Comparison of ENCODE assay signal across 8 mouse cellular contexts in the genomic region with DNA sequence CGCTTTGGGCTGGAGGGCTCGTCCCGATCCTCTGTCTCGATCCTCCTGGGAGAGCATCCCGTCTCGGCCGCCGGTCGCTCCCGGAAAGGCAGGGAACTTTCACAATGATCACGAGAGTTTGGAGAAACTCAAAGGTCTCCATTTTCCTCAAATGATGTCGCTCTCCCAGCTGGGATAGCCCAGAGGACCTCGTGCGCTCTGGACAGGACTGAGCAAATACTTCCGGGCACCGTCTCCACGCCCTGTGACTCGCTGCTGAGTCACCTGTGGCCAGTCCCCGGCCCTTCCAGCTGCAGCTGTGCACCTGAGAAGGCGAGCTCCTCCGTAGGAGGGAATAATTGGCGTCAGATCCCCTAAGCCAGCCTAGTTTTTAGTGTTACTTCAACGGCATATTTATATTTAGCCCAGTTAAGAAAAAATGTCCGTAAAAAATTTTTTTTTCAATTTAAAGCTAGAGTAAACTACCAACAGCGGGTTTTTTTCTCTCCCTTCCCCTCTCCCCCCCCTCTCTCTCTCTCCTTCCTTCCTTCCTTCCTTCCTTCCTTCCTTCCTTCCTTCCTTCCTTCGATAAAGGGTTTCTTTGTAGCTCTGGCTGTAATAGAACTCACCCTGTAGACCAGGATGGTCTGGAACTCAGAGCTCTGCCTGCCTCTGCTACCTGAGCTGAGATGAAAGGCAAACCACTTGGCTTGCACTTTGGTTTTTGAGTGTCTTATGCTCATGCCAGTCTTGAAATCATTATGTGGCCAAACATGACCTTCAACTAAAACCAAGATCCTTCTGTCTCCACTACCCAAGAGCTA. TPM values are rescaled to one million over a fixed set of nuclear protein-coding genes. Genes with fewer than 3 reads are reported as not detected.
DNase-seq lines count a peak whose midpoint lies in the region; ATAC-seq and TF ChIP-seq lines count a peak whose summit lies in the region.

No protein-coding gene starts in this region.

- no peaks in the 10 kb centered on the region for H3K27me3 ChIP-seq in embryonic facial prominence, embryonic 12.5 days
- H3K27me3 ChIP-seq in hindbrain, embryonic 13.5 days, result peaks cover 27% of the 10 kb centered on the region
- no peaks in the 10 kb centered on the region for H3K27me3 ChIP-seq in liver, adult 2 months (ENCODE audit: control insufficient read depth, insufficient read depth, low read length)
- peaks cover 12% of the 10 kb centered on the region; the same call in 1 of the 2 replicates for H3K27me3 ChIP-seq in midbrain, postnatal 0 days (ENCODE audit: insufficient read depth, low read length)

- peak overlapping the region; percentile 72 for H3K4me2 ChIP-seq in embryonic facial prominence, embryonic 12.5 days (replicated peaks)
- peak overlapping the region; percentile 70 for H3K4me2 ChIP-seq in hindbrain, embryonic 13.5 days
- peak overlapping the region; percentile 62 for H3K4me2 ChIP-seq in midbrain, postnatal 0 days (ENCODE audit: low read depth, low read length, poor library complexity, severe bottlenecking)

- H3K36me3 ChIP-seq in embryonic facial prominence, embryonic 12.5 days, result peaks cover 14% of the 10 kb centered on the region
- no peaks in the 10 kb centered on the region for H3K36me3 ChIP-seq in hindbrain, embryonic 13.5 days
- peaks cover 11% of the 10 kb centered on the region for H3K36me3 ChIP-seq in liver, adult 2 months (ENCODE audit: control insufficient read depth, insufficient read depth, low read length)
- no peaks in the 10 kb centered on the region for H3K36me3 ChIP-seq in midbrain, postnatal 0 days (ENCODE audit: insufficient read depth, low read length)

- H3K4me1 ChIP-seq in embryonic facial prominence, embryonic 12.5 days, result peaks cover 20% of the 10 kb centered on the region
- peaks cover 27% of the 10 kb centered on the region for H3K4me1 ChIP-seq in hindbrain, embryonic 13.5 days (replicated peaks)
- H3K4me1 ChIP-seq in liver, adult 2 months (ENCODE audit: control insufficient read depth, insufficient read depth, low read length), result peaks cover 30% of the 10 kb centered on the region
- peaks cover 2% of the 10 kb centered on the region; the same call in 1 of the 2 replicates for H3K4me1 ChIP-seq in midbrain, postnatal 0 days (ENCODE audit: insufficient read depth, low read length)

- TF ChIP-seq CTCF in liver, adult 2 months (IDR thresholded peaks at IDR 0.05; ENCODE audit: low read depth, low read length), result no peak
- no peak for TF ChIP-seq CTCF in midbrain, postnatal 0 days (IDR thresholded peaks at IDR 0.05)

- peak; percentile 96 for DNase-seq in heart, adult 11 months
- DNase-seq in heart, postnatal 25 days (ENCODE audit: low spot score), result no peak
- DNase-seq in liver, adult 2 months (ENCODE audit: extremely low read depth, low read depth, low spot score), result peak; percentile 80
- DNase-seq in midbrain, postnatal 0 days (ENCODE audit: low spot score), result no peak
- peak; percentile 33 for DNase-seq in thymus, postnatal 25 days
- no peak for DNase-seq in retina, embryonic 14.5 days (ENCODE audit: low spot score)

- ATAC-seq in embryonic facial prominence, embryonic 12.5 days (ENCODE audit: insufficient number of reproducible peaks, insufficient read depth, low FRiP score, low TSS enrichment), result no peak
- ATAC-seq in hindbrain, embryonic 13.5 days (ENCODE audit: low FRiP score), result no peak
- no peak for ATAC-seq in midbrain, postnatal 0 days (ENCODE audit: low FRiP score)

- 0 out of 2 replicates have a peak overlapping the region, but pooled peaks have one; percentile 86 for H3K27ac ChIP-seq in embryonic facial prominence, embryonic 12.5 days
- H3K27ac ChIP-seq in hindbrain, embryonic 13.5 days, result 0 out of 2 replicates have a peak overlapping the region, but pooled peaks have one; percentile 3
- H3K27ac ChIP-seq in liver, adult 2 months (replicated peaks; ENCODE audit: insufficient read depth, low read depth, low read length), result peak overlapping the region; percentile 94
- no peak overlapping the region for H3K27ac ChIP-seq in midbrain, postnatal 0 days (ENCODE audit: low read depth, low read length)

- H3K4me3 ChIP-seq in embryonic facial prominence, embryonic 12.5 days, result peak overlapping the region; percentile 46
- peak overlapping the region; percentile 42 for H3K4me3 ChIP-seq in hindbrain, embryonic 13.5 days
- H3K4me3 ChIP-seq in liver, adult 2 months (ENCODE audit: insufficient read depth, low read depth, low read length), result peak overlapping the region; percentile 82
- H3K4me3 ChIP-seq in midbrain, postnatal 0 days (ENCODE audit: low read depth, low read length), result peak overlapping the region; percentile 34

- no peaks in the 10 kb centered on the region for H3K9me3 ChIP-seq in embryonic facial prominence, embryonic 12.5 days
- no peaks in the 10 kb centered on the region for H3K9me3 ChIP-seq in hindbrain, embryonic 13.5 days
- no peaks in the 10 kb centered on the region for H3K9me3 ChIP-seq in midbrain, postnatal 0 days (ENCODE audit: low read length)

- 0 out of 2 replicates have a peak, but pooled peaks cover 5% of the 10 kb centered on the region for H3K79me2 ChIP-seq in liver, adult 2 months (ENCODE audit: control insufficient read depth, insufficient read depth, low read length)

- peak overlapping the region; percentile 53 for H3K9ac ChIP-seq in embryonic facial prominence, embryonic 12.5 days
- H3K9ac ChIP-seq in hindbrain, embryonic 13.5 days, result peak overlapping the region; percentile 56; the same call in 1 of the 2 replicates
- H3K9ac ChIP-seq in liver, adult 2 months (ENCODE audit: low read depth, low read length), result peak overlapping the region; percentile 89
- H3K9ac ChIP-seq in midbrain, postnatal 0 days (replicated peaks; ENCODE audit: low read length, poor library complexity, severe bottlenecking), result no peak overlapping the region

- peak; percentile 48; the same call in 1 of the 2 replicates for TF ChIP-seq POLR2A in liver, adult 2 months (IDR thresholded peaks at IDR 0.05; ENCODE audit: extremely low read depth, insufficient read depth, low read length)

- intact Hi-C loops in heart, postnatal 25 days (cut with DNase I), result no loop called here

- 10% methylated on average over 26 of the region's 26 CpGs for WGBS in embryonic facial prominence, embryonic 12.5 days
- 15% methylated on average over 26 of the region's 26 CpGs for WGBS in hindbrain, embryonic 13.5 days
- 2% methylated on average over 26 of the region's 26 CpGs for WGBS in liver, adult 2 months
- 19% methylated on average over 26 of the region's 26 CpGs for WGBS in midbrain, postnatal 0 days

RNA-seq across cellular contexts. Expression of a gene that starts 1.1 kb away (rescaled TPM):
- total RNA-seq in heart, postnatal 25 days (2021), result 10 to 100 TPM; 33.5 to 33.7 TPM
- 98.8 and 103 TPM in 2 replicates for polyA plus RNA-seq in embryonic facial prominence, embryonic 12.5 days (2016; fragmentation: Nextera tagmentation; extraction: Ambion mirVana)
- 28.1 and 28.2 TPM in 2 replicates for polyA plus RNA-seq in hindbrain, embryonic 13.5 days (2015; fragmentation: Nextera tagmentation; extraction: Ambion mirVana)
- 60.9 and 85.4 TPM in 2 replicates for total RNA-seq in liver, adult 2 months (2014; rRNA removed)
- 281 and 339 TPM in 2 replicates for polyA plus RNA-seq in liver, adult 2 months (2012; rRNA removed)
- 18.2 and 22.6 TPM in 2 replicates for total RNA-seq in midbrain, postnatal 0 days (2014; rRNA removed)
- polyA plus RNA-seq in midbrain, postnatal 0 days (2015; fragmentation: Nextera tagmentation; extraction: Ambion mirVana), result 9.6 and 9.9 TPM in 2 replicates

RNA-seq across cellular contexts. Expression of a gene that starts 24.2 kb away (rescaled TPM):
- total RNA-seq in heart, postnatal 25 days (2021), result under 1 TPM; 0.14 to 0.42 TPM
- 35.6 and 50.9 TPM in 2 replicates for polyA plus RNA-seq in embryonic facial prominence, embryonic 12.5 days (2016; fragmentation: Nextera tagmentation; extraction: Ambion mirVana)
- 62.4 and 78.7 TPM in 2 replicates for polyA plus RNA-seq in hindbrain, embryonic 13.5 days (2015; fragmentation: Nextera tagmentation; extraction: Ambion mirVana)
- 0.07 and 0.09 TPM in 2 replicates for total RNA-seq in liver, adult 2 months (2014; rRNA removed)
- polyA plus RNA-seq in liver, adult 2 months (2012; rRNA removed), result 0.09 and 0.39 TPM in 2 replicates
- 9.8 and 11.2 TPM in 2 replicates for total RNA-seq in midbrain, postnatal 0 days (2014; rRNA removed)
- polyA plus RNA-seq in midbrain, postnatal 0 days (2015; fragmentation: Nextera tagmentation; extraction: Ambion mirVana), result 8.0 and 9.1 TPM in 2 replicates

RNA-seq across cellular contexts. Expression of a gene that starts 43.6 kb away (rescaled TPM):
- under 1 TPM; 0.13 to 0.67 TPM for total RNA-seq in heart, postnatal 25 days (2021)
- polyA plus RNA-seq in embryonic facial prominence, embryonic 12.5 days (2016; fragmentation: Nextera tagmentation; extraction: Ambion mirVana), result 38.5 and 39.0 TPM in 2 replicates
- polyA plus RNA-seq in hindbrain, embryonic 13.5 days (2015; fragmentation: Nextera tagmentation; extraction: Ambion mirVana), result 8.4 and 10.0 TPM in 2 replicates
- 0.34 TPM in 1 of 2 replicates, not detected in the other for total RNA-seq in liver, adult 2 months (2014; rRNA removed)
- not detected in 2 replicates for polyA plus RNA-seq in liver, adult 2 months (2012; rRNA removed)
- total RNA-seq in midbrain, postnatal 0 days (2014; rRNA removed), result 1.6 and 4.1 TPM in 2 replicates
- 1.4 and 2.1 TPM in 2 replicates for polyA plus RNA-seq in midbrain, postnatal 0 days (2015; fragmentation: Nextera tagmentation; extraction: Ambion mirVana)

RNA-seq across cellular contexts. Expression of a gene that starts 56.8 kb away (rescaled TPM):
- not detected for total RNA-seq in heart, postnatal 25 days (2021)
- 0.42 and 0.46 TPM in 2 replicates for polyA plus RNA-seq in embryonic facial prominence, embryonic 12.5 days (2016; fragmentation: Nextera tagmentation; extraction: Ambion mirVana)
- polyA plus RNA-seq in hindbrain, embryonic 13.5 days (2015; fragmentation: Nextera tagmentation; extraction: Ambion mirVana), result 5.6 and 11.8 TPM in 2 replicates
- not detected in 2 replicates for total RNA-seq in liver, adult 2 months (2014; rRNA removed)
- polyA plus RNA-seq in liver, adult 2 months (2012; rRNA removed), result 0.10 and 0.11 TPM in 2 replicates
- total RNA-seq in midbrain, postnatal 0 days (2014; rRNA removed), result 17.7 and 21.1 TPM in 2 replicates
- polyA plus RNA-seq in midbrain, postnatal 0 days (2015; fragmentation: Nextera tagmentation; extraction: Ambion mirVana), result 8.5 and 9.2 TPM in 2 replicates

Comparison
In these comparisons a context has a peak if more than half of its experiments do, and no peak if none do; other contexts are left out.
1. DNase-seq: peak in heart, adult 11 months (single experiment), liver, adult 2 months (single experiment) and thymus, postnatal 25 days (single experiment); none in heart, postnatal 25 days (single experiment), midbrain, postnatal 0 days (single experiment) and retina, embryonic 14.5 days (single experiment).
2. Peak in every context shown above with its lines, with median percentiles within 50 percentile points of each other: H3K4me2 ChIP-seq and H3K4me3 ChIP-seq.